Mouse (Mus musculus): ENCODE results near the gene Gtsf1l.

DNA sequence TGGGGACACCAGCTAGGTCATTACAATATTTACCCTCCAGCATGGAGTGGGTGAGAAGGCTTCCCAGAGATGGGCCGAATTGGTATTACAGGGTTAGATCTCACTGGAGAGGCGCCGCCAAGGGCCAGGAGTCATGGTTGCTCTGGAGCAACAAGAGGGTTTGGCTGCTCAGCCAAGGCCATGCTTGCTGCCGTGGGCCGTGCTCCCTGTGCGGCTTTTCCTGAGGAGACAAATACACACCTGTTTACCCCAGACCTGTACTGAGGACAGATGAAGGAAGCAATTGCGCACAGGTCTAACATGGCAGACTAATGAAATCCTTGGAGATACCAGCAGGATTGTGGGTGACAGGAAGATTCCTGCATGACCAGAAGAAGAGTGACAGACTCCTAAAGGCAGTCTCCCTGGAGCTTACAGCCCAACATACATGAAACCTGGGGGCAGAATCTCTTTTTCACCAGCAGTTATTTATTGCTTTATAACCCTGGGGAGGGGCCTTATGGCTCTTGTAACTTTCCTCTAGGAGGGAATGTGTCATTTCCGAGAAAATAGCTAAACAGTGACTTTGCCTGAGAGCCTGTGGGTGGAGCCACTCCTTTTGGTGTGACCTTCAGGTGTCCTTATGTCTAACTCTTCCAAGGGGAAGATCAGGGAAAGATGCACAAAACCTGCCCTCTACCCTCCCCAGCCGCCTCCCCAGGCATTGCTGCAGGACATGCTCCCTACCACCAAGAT lies 14.5 kb downstream of the Gtsf1l start:
- TF ChIP-seq CTCF (IDR thresholded peaks at IDR 0.05; ENCODE audit: low read depth) (no peak), EP300 (optimal IDR thresholded peaks at IDR 0.05) (no peak)
